Mouse (Mus musculus) embryo, embryonic 10.5 days (tissue): ENCODE measurements at regions not wholly inside any gene's neighbourhood (a gene's known extent, or its start where the extent isn't known, plus 50 kb on each side); places are given as distances from the start of the nearest gene placed in this dataset.

Source experiments
- DNase-seq: peaks from one replicate; pipeline ENCODE4 v3.0.0-alpha.2; 2015; ENCODE audit warnings: low spot score

DNA sequence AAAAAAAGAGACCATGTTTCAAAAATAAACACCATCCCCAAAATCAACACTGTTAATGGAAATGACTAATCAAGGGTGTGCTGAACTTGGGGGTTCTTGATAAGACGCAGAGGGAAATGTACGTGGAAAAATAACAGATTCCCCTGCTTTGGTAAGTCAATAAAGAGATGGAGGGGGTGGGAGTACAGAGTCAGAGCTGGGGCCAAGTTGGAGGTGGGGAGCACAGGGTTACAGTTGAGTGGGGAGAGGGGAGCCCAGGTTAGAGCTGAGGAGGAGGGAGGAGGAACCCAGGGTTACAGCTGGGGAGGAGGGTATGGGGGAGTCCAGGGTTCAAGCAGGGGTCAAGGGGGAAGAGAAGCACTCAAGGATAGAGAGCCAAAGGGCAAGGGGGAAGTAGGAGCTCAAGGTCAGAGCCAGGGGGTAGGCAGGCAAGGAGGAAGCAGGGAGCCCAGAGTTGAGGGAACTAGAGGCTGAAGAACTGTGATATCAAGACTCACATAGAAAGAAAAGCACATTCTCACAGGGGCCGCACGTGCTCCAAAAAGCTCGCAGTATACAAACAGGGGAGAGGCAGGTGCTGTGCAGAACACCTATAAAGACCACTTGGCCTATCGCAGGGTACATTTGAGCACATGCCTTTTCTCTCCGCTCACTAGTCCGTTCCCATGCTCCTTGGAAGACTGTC is 246.4 kb downstream of the Sox9 start:
- no peak for DNase-seq

DNA sequence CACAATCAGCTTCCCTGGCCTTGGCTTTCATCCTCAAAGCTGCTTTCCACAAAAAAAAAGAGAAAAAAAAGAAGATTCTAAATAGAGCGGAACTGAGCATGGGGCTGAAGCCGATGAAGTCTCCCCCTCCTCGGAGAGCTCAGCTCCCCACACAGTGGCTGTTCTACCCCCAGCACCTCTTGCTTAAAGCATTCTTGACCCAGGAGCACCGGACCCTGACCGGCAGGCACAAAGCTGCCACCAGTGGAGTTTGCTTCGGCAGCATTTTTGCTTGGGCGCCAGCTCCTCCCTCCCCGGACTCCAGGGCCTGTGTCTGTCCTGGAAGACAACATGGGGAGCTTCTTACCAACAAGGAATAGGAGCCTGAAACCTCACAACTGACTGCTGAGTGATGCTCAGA is 249.4 kb downstream of the Sox9 start:
- no peak for DNase-seq

DNA sequence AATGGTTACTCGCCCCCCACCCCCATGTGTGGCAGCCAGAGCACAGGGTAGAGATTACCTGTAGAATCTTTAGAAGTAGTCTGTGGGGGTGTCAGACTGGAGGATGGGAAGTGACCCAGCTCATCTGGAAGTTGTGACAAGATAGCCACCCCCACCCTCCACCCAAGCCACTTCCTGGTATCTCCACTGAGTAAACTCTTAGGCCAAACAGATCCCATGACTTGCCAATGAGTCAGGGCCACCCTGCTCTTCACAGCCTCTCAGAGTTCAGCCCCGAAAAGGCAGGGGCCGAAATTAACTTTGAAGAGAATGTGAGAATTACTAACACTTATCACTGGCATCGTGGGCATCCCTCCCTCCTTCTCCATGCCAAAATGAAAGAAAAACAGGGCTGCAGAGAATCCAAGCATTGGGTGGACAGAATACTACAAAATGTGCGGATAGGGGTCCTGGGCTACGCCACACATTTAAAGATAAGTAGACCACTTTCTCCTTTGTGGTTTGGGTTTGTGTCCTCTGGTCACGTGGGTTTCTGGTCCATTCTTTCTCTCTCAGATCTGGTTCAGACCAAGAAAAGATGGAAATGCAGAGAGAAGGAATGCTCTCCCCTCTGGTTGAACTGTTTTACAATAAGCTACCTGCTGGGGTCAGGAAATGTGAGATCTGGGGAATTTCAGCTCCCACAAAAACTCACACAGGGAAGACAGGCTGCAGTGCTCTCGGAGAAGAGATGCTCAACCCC is 250.6 kb downstream of the Sox9 start:
- DNase-seq = no peak

DNA sequence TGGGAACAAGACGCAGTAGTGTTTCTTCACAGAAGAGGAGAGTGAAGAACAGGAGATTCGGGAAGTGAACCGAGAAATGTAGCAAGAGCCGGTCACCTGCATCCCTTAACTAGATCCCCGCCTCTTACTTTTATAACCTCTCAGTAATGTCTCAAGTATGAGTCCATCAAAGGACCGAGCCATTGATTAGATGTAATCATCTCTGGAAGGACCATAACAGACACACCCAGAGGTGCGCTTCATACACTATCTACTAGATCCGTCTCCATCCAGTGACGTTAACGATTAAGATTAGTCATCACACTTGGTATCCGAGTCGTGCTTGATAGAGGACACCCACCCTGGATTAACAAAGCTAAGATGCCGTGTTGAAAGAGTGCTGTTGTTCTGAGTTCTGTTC is 252.9 kb downstream of the Sox9 start:
- no peak for DNase-seq

DNA sequence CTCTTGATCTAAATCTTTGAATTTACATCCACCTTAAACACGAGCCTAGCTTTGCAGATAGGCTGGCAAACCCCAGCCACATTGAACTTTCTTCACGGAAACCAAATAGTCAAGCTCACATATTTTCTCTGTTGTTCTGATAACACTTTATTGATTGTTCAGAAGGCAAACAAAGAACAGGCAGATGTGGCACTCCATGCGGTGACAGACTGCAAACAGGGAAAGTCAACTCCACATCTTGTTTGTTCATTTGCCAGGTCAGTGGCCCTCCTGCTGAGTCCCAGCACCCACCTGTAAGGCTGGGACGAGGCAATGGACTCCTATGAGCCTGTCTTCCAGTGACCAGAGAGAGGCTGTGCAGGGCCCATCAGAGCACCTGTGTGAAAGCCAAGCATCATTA is 255.7 kb downstream of the Sox9 start:
- DNase-seq = no peak

DNA sequence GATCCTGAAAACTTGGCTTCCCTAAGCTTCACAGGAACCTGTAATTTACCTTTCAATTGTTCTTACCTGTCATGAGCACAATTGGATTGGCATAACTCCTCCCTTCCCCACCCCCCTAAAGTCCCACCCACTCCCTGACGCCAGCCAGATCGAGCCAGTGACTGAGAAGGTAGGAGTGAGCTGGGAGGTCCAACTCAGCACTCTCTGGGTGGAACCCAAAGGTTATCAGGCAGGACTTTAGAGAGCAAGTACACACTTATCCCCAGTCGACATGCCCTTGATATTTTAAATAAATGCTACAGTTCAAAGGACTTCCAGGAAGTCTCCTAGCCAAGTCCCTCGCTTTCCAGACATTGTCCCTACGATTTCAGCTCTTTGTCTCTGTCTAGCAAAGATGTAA is 260.7 kb downstream of the Sox9 start:
- no peak for DNase-seq

DNA sequence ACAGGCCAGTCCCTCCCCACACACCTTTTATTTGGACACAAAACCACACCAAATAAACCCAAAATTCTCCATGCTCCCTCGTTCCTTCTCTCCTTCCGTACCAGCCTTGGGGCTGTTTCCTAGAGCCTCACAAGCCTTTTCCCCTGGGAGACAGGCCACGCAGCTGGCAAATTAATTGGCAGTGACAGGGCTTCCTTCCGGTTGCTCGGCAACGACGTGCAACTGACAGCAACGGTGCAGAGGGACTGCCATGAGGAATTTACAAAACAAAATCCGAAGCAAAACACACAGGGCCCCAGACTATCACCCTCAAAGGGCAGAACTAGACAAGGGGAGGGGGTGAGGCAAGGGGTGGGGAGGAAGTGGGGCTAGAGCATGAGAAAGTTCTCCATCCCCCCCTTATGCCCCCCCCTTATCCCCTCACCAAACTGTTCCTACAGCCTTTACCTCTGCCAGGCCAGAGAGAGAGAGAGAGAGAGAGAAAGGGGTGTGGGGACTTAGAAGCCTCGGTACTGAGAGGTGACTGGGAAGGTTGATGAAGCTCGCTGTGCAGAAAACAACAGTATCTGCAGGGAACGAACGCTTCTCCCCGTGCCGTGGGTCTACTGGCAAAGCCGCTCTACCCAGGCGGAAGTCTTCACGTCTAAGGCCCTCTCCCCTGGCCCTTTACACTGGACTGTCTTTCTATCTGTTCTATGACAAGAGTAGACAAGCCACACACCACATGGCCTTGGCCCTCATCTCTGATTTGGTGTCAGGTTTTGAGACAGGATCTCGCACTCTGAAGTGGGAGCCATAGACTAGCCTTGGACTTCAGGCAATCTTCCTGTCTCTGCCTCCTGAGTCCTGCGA is 264.4 kb downstream of the Sox9 start:
- peak; percentile 89 for DNase-seq

DNA sequence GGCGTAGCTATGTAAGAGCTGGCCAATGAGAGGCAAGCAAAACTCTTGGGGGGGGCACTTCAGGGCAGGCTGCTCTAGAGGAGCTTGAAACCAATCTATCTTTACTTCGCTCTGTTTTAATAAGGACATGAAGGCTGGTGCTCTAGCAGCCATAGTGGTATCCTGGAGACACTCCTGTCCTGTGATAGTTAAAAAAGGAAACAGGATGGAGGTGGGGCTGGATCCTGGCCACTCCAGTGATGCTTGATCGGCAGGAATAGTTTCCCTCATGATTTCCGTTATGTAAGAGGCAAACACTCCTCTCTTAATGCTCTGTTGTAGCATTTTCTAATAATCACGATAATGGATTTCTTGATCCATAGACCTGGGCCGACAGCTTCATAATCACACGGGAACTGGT is 266.1 kb downstream of the Sox9 start:
- DNase-seq = no peak

DNA sequence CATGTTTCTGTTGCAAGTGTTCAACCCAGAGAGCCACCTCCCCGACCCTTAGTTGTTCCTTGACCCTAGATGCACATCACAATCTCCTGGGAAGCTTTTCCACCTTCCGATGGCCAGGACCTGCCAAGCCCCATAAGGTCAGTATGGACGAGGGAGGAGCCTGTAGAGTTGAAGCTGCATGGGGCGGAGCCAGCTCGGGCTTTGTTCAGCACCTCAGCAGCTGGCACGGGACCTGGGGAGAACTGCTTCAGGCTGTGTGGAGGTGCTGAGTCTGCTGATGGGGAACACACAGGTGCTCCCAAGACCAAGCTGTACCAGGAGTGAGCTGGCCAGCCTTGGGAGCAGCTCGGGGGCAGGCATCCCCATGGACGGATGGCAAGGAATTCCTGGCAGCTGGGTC is 267.6 kb downstream of the Sox9 start:
- DNase-seq = no peak

DNA sequence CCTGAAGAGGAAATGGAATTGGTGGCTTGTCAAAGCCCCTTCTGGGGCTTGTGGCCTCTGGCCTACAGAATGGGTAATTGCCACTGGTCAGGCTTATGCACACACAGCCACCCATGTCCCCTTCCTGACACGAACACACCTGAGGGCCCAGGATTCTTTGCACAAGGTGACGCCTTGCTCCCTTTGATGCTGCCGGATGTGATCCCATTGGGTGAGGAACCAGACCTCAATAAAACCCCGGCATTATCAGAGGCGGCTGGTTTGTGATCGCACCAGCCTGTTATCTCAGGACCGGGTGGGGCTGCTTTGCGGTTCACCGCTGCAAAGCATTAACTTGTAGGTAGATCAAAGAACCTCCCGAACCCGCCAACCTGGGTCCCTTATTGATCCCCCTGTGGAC is 270.5 kb downstream of the Sox9 start:
- DNase-seq = no peak

DNA sequence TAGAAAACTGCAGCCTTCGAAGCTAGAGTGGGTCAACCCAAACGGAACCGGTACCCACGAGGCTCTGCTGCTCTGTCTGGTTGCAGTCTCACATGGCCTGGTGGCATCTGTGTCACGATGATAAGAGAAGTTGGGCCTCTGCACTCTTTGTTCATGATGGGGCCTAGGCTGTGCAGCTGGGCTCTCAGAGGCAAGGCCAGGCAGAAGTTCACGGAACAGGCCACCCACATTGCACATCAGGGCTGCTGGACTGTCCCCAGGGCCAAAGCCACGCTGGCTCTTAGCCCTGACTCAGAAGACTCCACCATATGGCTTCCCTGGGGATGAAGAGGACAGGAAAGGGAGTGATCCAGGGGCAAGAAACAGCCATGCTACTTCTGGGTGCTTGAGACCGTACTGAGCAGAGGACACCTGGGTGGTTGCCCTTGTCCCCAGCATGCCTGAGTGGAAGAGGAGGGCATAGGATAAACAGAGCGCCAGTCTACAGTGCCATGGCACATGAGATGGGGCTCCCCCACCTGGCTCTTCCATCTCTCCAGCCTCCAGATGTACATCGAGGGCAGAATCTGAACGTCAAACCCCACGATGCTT is 274.1 kb downstream of the Sox9 start:
- DNase-seq = no peak

DNA sequence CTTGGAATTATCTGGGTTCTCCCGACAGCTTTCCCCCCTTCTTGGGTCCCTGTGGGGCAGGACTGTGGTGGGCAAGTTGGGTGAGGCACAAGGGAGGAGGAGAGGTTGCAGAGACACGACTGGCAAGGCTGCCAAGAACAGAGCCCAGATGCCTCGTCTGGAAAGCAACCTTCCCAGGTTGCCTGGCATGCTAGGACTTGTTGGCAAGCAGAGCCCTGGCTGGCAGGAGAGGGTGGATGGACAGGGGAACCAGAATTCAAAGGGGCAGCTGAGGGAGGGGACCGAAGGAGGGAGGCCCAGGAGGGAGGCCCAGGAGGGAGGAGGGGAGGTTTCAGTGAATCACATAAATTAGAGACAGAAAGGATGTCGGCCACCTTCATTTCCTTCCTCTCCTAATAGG is 274.8 kb downstream of the Sox9 start:
- DNase-seq = peak; percentile 40

DNA sequence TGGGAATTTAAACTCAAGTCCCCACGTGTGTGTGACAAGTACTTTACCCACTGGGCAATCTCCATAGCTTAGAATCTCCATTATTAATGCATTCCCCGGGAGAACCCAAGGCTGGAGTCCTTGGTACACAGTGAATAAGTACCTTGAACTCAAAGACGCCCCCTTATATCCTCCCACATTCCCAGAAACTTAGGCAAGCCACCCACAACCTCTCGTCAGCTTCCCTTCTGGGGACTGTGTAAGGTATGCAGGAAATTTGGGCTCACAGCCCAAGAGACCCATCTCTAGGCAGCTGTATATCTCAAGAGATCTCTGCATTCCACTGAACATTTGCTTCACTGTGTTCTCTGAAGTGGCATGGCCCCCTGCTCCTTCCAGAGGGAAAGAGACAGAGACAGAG is 288.3 kb downstream of the Sox9 start:
- no peak for DNase-seq

DNA sequence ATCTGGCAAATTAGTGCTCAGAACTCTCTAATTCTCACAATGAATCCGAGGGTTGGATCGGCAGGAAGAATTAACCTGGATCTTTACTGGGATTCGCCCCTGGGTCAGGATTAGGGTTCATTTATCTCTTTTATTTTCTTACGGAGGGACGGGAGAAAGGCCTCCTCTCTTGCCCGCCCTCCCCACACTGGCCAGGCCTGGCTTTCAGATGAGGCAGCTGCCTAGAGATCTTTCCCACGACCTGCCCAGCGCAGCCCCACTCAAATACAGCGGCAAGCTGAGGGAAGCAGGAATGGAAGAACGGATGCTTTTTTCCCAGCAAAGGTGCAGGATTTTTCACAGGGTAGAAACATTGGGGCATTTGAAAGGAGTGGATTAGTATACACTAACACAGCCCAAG is 289.9 kb downstream of the Sox9 start:
- no peak for DNase-seq

DNA sequence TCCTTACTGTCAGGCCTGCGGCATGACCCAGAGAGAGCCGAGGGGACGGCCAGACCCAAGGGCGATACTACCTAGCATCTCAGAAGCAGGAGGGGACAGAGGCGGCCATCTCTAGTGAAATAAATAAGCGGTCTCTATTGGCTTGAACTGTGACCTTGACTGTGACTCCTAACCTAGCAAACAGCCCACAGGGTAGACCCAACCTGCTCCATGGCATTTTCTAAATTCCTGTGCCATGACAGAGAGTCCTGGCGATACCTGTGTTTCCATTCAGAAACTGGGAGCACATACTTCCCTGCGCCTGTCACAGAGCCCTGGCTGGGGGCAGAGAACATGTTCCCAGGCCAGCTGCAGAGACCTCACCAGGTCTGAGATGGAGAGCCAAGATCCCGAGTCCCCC is 292.3 kb downstream of the Sox9 start:
- no peak for DNase-seq

DNA sequence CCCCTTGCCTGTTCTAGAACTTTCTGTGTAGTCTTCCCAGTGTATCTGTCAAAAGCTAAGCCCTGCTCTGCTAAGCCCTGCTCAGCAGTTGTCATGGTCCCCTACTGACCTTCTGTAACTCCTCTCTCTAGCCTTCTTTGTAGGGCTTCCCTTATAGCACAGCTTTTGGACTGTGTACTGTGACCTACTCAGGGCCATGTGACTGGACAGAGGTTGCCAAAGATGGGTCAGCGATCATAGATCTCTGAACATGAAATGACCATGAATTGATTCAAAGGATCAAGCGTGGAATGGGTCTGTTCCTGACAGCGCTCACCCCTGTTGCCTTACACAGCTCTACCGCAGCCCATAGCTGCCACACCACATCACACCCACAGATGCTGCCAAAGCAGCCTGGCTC is 294.3 kb downstream of the Sox9 start:
- DNase-seq = no peak

DNA sequence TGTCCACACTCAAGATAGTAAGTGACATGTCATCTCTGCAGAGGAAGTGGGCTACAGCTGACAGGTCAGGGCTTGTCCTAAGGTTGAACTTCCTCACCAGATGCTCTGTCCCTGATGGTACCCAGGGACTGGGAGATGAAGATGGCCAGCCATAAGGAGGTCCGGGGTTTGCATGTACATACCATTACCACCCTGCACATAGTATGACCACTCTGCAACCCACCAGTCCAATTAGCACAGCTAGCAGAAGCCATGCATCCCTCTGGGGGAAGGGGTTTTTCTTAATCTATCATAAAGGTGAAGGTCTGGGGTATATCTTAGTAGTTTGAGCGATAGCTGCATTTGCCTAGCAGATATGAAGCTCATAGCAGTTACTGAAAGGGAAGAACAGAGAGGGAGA is 298.3 kb downstream of the Sox9 start:
- no peak for DNase-seq

DNA sequence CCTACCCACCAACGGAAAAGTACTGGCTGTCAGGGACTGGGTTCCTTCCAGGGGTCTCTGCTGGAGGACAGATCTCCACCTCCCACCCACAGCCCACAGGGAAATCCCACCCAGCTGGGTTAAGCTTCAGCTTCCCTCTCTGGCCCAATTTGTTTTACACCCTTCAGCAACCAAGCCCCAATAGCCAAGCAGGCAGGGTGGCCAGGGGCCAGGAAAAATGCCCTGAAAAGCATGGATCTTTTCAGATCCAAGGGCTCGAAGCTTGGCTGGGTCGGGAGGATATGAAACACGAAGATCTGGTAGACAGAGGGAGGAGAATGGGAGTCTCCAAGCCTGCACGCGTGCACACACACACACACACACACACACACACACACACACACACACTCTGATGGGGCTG is 302.4 kb downstream of the Sox9 start:
- no peak for DNase-seq

DNA sequence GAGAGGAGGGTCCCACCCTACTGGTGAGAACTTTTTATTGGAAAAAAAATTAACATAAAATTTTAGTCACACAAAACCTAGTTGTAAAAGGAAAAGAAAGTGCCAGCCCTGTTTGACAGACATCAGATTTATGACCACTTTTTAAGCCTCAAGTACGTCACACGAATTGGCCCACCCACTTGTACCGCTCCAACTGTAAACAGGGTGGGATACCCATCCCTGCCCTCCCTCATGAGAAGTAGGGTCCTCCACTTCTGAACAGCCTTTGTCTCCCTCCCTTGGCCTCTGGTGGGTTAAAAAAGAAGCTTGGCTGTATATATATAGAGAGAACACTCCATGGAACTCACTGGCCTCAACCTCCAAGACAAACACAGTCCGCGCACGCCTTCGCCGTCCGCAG is 303.5 kb downstream of the Sox9 start:
- peak; percentile 9 for DNase-seq

DNA sequence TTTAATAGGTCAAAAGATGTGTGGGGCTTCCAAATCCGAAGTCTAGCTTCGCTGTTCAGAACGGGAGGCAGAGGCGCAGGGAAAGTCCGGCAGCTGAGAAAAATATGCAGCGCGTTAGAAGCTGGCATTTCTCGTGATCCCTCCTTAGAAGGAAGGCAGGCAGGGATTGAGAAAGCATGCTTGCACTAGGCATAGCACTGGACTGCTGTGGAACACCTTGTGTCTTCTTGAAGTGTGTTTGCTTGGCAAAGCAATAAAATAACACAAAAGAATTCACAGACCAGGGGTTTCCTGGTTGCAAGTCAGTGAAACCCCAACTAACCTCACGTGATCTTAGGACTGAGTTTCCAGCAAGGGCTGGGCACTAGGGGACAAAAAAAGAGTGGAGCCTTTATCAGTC is 305.1 kb downstream of the Sox9 start:
- DNase-seq = peak; percentile 22

DNA sequence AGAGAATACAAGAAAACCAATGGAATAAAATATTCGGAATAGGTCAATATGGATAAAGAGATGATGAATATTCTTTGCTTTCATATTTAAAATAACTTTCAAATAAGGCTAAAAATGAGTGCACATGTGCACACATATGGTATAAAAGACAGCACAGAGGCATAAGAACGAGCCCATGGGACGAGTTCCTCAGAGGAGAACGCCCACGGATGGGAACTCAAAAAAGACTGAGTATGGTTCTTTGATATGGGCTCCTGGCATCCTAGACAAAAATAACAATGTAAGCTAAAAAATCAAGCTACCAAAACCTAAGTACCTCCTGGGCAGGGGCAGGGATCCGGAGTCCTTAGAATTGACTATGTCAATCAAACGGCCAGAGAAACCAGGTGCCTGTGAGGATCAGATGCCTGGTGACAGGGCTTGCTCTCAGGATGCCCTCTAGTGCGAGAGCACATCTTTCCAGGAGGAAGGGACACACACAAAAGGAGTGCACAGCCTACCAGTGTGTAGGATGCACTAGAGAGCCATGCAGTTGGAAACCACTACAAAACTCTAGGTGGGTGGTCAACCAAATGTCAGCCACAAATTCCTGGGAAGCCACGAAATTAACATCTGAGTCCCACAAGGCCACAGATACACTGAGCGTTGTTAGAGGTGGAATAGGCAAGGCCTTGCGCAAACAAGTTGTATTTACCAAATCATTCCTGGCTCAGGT is 307.8 kb downstream of the Sox9 start:
- no peak for DNase-seq
